Mouse (Mus musculus) Muller cell, postnatal 12 days (primary cell): ENCODE data around the gene Wfikkn2.

Source experiments
- DNase-seq: peaks from one replicate; pipeline ENCODE4 v3.0.0-alpha.2; 2015; ENCODE audit errors: inconsistent ontology term

Gene Wfikkn2

GRCm38 (mm10) chr11:94196311-94196710 lies 49.5 kb downstream of the Wfikkn2 start:
- DNase-seq: no peak

DNA sequence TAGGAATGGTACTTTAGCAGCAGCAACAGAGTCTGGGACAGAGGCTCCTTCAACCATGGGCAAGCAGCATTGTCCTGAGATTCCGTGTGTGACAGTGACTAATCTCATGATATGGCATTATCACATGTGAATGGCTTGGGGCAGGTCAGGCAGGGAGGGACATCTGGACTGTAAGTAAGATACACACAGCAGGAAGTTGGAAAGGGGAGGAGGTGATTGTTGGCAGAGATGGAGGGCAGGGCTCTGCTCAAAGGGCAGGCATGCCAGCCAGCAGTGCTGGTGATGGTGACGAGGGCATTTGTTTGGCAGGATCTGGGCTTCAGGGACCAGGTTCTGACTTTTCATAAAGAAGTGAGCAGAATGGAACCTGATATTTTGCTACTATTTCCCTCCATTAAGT lies 52.7 kb downstream of the Wfikkn2 start:
- no peak for DNase-seq

- no peak for DNase-seq
Measured at GRCm38 (mm10) chr11:94190665-94191064, 55.1 kb downstream of the Wfikkn2 start.

DNA sequence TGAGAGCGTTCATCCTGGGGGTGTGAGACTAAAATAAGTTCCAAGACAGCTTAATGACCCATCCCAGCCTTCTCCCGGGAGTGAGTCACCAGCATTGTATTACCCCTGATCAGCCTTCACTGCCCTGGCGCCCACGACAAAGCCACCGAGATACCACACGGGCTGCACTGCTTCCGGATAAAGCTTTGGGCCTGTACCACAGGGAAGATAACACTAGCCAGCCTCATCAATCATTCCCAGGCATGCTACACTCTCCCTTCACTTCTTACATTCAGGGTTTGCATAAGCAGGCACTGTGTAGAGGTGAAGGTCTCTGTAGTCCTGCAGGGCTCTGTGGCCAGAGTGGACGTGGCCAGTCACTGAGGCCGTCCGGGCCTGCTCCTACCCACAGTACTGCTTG lies 56.2 kb downstream of the Wfikkn2 start:
- peak; percentile 27 for DNase-seq
